Mouse (Mus musculus): ENCODE results near the gene Paip2b. TPM values are rescaled to one million over a fixed set of nuclear protein-coding genes. Genes with fewer than 3 reads are reported as not detected.

Paip2b gene
- total RNA-seq, 2 experiments from 2014 or later = 32.5 to 36.2 TPM

Other genes starting within 250 kb of the Paip2b start
- 1 to 10 TPM in 1 of 2 experiments, under 1 TPM in 1; 0.22 to 6.4 TPM for gene Clec4f, start 175.6 kb downstream of the Paip2b start, total RNA-seq (2021)
- gene Cd207, start 153.9 kb downstream of the Paip2b start, total RNA-seq (2021) = under 1 TPM in 1 of 2 experiments, not detected in 1; 0.45 TPM
- not detected for gene Vax2, start 120.5 kb downstream of the Paip2b start, total RNA-seq (2021)
- gene Atp6v1b1, start 88.8 kb downstream of the Paip2b start, total RNA-seq (2021) = 10 to 100 TPM in 1 of 2 experiments, under 1 TPM in 1; 0.31 to 13.7 TPM
- under 1 TPM; 0.28 to 0.39 TPM for gene Ankrd53, start 69.1 kb downstream of the Paip2b start, total RNA-seq (2021)
- 10 to 100 TPM; 93.7 to 93.9 TPM for gene Tex261, start 55.9 kb downstream of the Paip2b start, total RNA-seq (2021)
- gene Nagk, start 36.8 kb downstream of the Paip2b start, total RNA-seq (2021) = 10 to 100 TPM; 65.5 to 70.1 TPM
- gene Zfp638, start 35.4 kb upstream of the Paip2b start, total RNA-seq (2021) = 100 to 1,000 TPM in 1 of 2 experiments, 10 to 100 TPM in 1; 99.9 to 101 TPM
- gene Dysf, start 176.8 kb upstream of the Paip2b start, total RNA-seq (2021) = 10 to 100 TPM; 66.5 to 66.9 TPM